In the genomic region with DNA sequence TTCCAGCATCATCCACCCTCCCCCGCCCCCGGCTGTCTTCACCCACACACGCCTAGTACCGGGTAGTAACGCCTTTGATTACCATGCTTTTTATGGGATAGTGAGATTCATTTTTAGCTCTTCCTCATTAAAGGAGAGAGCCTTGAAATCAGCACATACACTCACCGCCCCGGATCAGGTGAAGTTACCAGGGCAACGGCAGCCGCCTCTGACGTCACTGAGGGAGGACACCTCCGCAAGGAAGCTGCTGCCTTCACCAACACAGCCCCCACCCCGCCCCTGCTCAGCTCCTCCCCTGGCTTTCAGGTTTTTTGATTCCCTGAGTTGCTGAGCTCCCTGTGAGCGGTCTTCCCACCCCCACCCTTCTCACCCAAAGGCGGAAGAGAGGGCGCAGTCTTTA, we compare ENCODE assay signal across 8 mouse cellular contexts.
DNase-seq lines count a peak whose midpoint lies in the region; ATAC-seq lines count a peak whose summit lies in the region.

No protein-coding gene starts in this region.

- no peaks in the 10 kb centered on the region for H3K9me3 ChIP-seq in midbrain, embryonic 12.5 days
- no peaks in the 10 kb centered on the region for H3K9me3 ChIP-seq in stomach, embryonic 16.5 days (replicated peaks; ENCODE audit: control insufficient read depth, low read length)

- no peaks in the 10 kb centered on the region for H3K36me3 ChIP-seq in midbrain, embryonic 12.5 days
- H3K36me3 ChIP-seq in stomach, embryonic 16.5 days (ENCODE audit: control insufficient read depth, insufficient read depth, low read length), result no peaks in the 10 kb centered on the region

- peak; percentile 52 for ATAC-seq in common myeloid progenitor, adult 5-6 weeks (replicated peaks; ENCODE audit: low read depth, poor library complexity, severe bottlenecking)
- peak; percentile 85 for ATAC-seq in midbrain, embryonic 12.5 days (ENCODE audit: low FRiP score, low read depth)
- ATAC-seq in stomach, embryonic 16.5 days (ENCODE audit: insufficient read depth, low FRiP score), result peak; percentile 50; the same call in 1 of the 2 replicates

- H3K4me2 ChIP-seq in midbrain, embryonic 12.5 days (replicated peaks), result peak overlapping the region; percentile 47
- H3K4me2 ChIP-seq in stomach, embryonic 16.5 days (ENCODE audit: low read depth, low read length), result peak overlapping the region; percentile 53

- DNase-seq in spleen, postnatal 36 days (ENCODE audit: low spot score in 2 of 2), result peak; percentile 15 to 24
- no peak for DNase-seq in spleen, postnatal 4 days (ENCODE audit: low spot score in 2 of 2)
- peak; percentile 16 for DNase-seq in heart, postnatal 4 days
- DNase-seq in left cerebral cortex, adult 11 months (ENCODE audit: low spot score), result peak; percentile 82
- DNase-seq in adipocyte (ENCODE audit: low spot score), result no peak

- WGBS in midbrain, embryonic 12.5 days, result 10% methylated on average over 15 of the region's 15 CpGs
- WGBS in stomach, embryonic 16.5 days, result 6% methylated on average over 15 of the region's 15 CpGs

- 0 out of 2 replicates have a peak overlapping the region, but pooled peaks have one; percentile 15 for H3K27ac ChIP-seq in midbrain, embryonic 12.5 days (replicated peaks)
- H3K27ac ChIP-seq in stomach, embryonic 16.5 days (ENCODE audit: low read length), result no peak overlapping the region

- H3K27me3 ChIP-seq in midbrain, embryonic 12.5 days, result 0 out of 2 replicates have a peak, but pooled peaks cover 6% of the 10 kb centered on the region
- no peaks in the 10 kb centered on the region for H3K27me3 ChIP-seq in stomach, embryonic 16.5 days (ENCODE audit: control insufficient read depth, insufficient read depth, low read length)

- peaks cover 24% of the 10 kb centered on the region for H3K4me1 ChIP-seq in midbrain, embryonic 12.5 days
- H3K4me1 ChIP-seq in stomach, embryonic 16.5 days (ENCODE audit: control insufficient read depth, insufficient read depth, low read length), result 0 out of 2 replicates have a peak, but pooled peaks cover 6% of the 10 kb centered on the region

- H3K4me3 ChIP-seq in midbrain, embryonic 12.5 days, result peak overlapping the region; percentile 26
- H3K4me3 ChIP-seq in stomach, embryonic 16.5 days (replicated peaks; ENCODE audit: low read length), result peak overlapping the region; percentile 30

- no peak overlapping the region; the same call in 1 of the 2 replicates for H3K9ac ChIP-seq in midbrain, embryonic 12.5 days (replicated peaks)
- H3K9ac ChIP-seq in stomach, embryonic 16.5 days (ENCODE audit: low read length), result peak overlapping the region; percentile 28; the same call in 1 of the 2 replicates

Comparison
In these comparisons a context has a peak if more than half of its experiments do, and no peak if none do; other contexts are left out.
1. DNase-seq: peak in spleen, postnatal 36 days (2 of 2), heart, postnatal 4 days (single experiment) and left cerebral cortex, adult 11 months (single experiment); none in spleen, postnatal 4 days (0 of 2) and adipocyte (single experiment).
2. Peak in every context shown above with its lines, with median percentiles within 50 percentile points of each other: ATAC-seq.